Mouse (Mus musculus): Measurements from ENCODE around the gene Dixdc1. TPM values are rescaled to one million over a fixed set of nuclear protein-coding genes. Genes with fewer than 3 reads are reported as not detected.

Dixdc1 gene
- polyA plus RNA-seq, 1 experiment from 2014 or later, result 10.3 TPM

- peak; percentile 46; the same call in 1 of the 2 replicates for ATAC-seq (ENCODE audit: low FRiP score, low TSS enrichment)
- Histone ChIP-seq H3K9ac (ENCODE audit: low read depth, low read length) (no peak overlapping the region), H3K9me3 (ENCODE audit: control insufficient read depth, low read length) (no peaks in the 10 kb centered on the region), H3K36me3 (ENCODE audit: control insufficient read depth, insufficient read depth, low read length) (no peaks in the 10 kb centered on the region), H3K4me3 (ENCODE audit: low read length) (no peak overlapping the region), H3K4me1 (ENCODE audit: control insufficient read depth, insufficient read depth, low read length) (no peaks in the 10 kb centered on the region), H3K27ac (ENCODE audit: low read depth, low read length) (no peak overlapping the region), H3K4me2 (replicated peaks; ENCODE audit: low read depth, low read length) (no peak overlapping the region), H3K27me3 (ENCODE audit: control insufficient read depth, insufficient read depth, low read length) (no peaks in the 10 kb centered on the region)
- WGBS, result 9% methylated on average over 12 of the region's 12 CpGs
These were observed 18.3 kb downstream of the Dixdc1 start for GRCm38 (mm10) chr9:50721061-50721460.

- Histone ChIP-seq H3K4me3 (ENCODE audit: low read length) (no peak overlapping the region), H3K27ac (ENCODE audit: low read depth, low read length) (no peak overlapping the region), H3K9ac (ENCODE audit: low read depth, low read length) (no peak overlapping the region), H3K4me2 (replicated peaks; ENCODE audit: low read depth, low read length) (no peak overlapping the region), H3K36me3 (ENCODE audit: control insufficient read depth, insufficient read depth, low read length) (no peaks in the 10 kb centered on the region), H3K9me3 (ENCODE audit: control insufficient read depth, low read length) (no peaks in the 10 kb centered on the region), H3K27me3 (ENCODE audit: control insufficient read depth, insufficient read depth, low read length) (no peaks in the 10 kb centered on the region), H3K4me1 (ENCODE audit: control insufficient read depth, insufficient read depth, low read length) (no peaks in the 10 kb centered on the region)
- WGBS, result 65% methylated on average over 4 of the region's 4 CpGs
- no peak for ATAC-seq (ENCODE audit: low FRiP score, low TSS enrichment)
These were observed 20.4 kb downstream of the Dixdc1 start for GRCm38 (mm10) chr9:50718878-50719277.

GRCm38 (mm10) chr9:50714188-50714587, 25.1 kb downstream of the Dixdc1 start:
- H3K4me3 ChIP-seq (ENCODE audit: low read length), result no peak overlapping the region
- H3K4me1 ChIP-seq (ENCODE audit: control insufficient read depth, insufficient read depth, low read length), result no peaks in the 10 kb centered on the region
- H3K9ac ChIP-seq (ENCODE audit: low read depth, low read length), result no peak overlapping the region
- 21% methylated on average over 4 of the region's 4 CpGs for WGBS
- no peaks in the 10 kb centered on the region for H3K36me3 ChIP-seq (ENCODE audit: control insufficient read depth, insufficient read depth, low read length)
- H3K27ac ChIP-seq (ENCODE audit: low read depth, low read length), result no peak overlapping the region
- H3K27me3 ChIP-seq (ENCODE audit: control insufficient read depth, insufficient read depth, low read length), result no peaks in the 10 kb centered on the region
- no peak overlapping the region for H3K4me2 ChIP-seq (replicated peaks; ENCODE audit: low read depth, low read length)
- H3K9me3 ChIP-seq (ENCODE audit: control insufficient read depth, low read length), result no peaks in the 10 kb centered on the region
- ATAC-seq (ENCODE audit: low FRiP score, low TSS enrichment), result no peak

GRCm38 (mm10) chr9:50711337-50711736, 28.0 kb downstream of the Dixdc1 start:
- H3K36me3 ChIP-seq (ENCODE audit: control insufficient read depth, insufficient read depth, low read length), result no peaks in the 10 kb centered on the region
- H3K27ac ChIP-seq (ENCODE audit: low read depth, low read length), result no peak overlapping the region

GRCm38 (mm10) chr9:50709108-50709507, 30.2 kb downstream of the Dixdc1 start:
- WGBS, result 43% methylated on average over 2 of the region's 2 CpGs
- Histone ChIP-seq H3K27me3 (ENCODE audit: control insufficient read depth, insufficient read depth, low read length) (no peaks in the 10 kb centered on the region), H3K4me1 (ENCODE audit: control insufficient read depth, insufficient read depth, low read length) (no peaks in the 10 kb centered on the region), H3K9me3 (ENCODE audit: control insufficient read depth, low read length) (no peaks in the 10 kb centered on the region), H3K27ac (ENCODE audit: low read depth, low read length) (no peak overlapping the region), H3K36me3 (ENCODE audit: control insufficient read depth, insufficient read depth, low read length) (no peaks in the 10 kb centered on the region), H3K4me3 (ENCODE audit: low read length) (no peak overlapping the region), H3K4me2 (replicated peaks; ENCODE audit: low read depth, low read length) (no peak overlapping the region), H3K9ac (ENCODE audit: low read depth, low read length) (no peak overlapping the region)
- ATAC-seq (ENCODE audit: low FRiP score, low TSS enrichment), result no peak

More at GRCm38 (mm10) chr9:50711337-50711736, 28.0 kb downstream of the Dixdc1 start:
- no peak overlapping the region for H3K4me2 ChIP-seq (replicated peaks; ENCODE audit: low read depth, low read length)
- ATAC-seq (ENCODE audit: low FRiP score, low TSS enrichment), result no peak
- no peaks in the 10 kb centered on the region for H3K9me3 ChIP-seq (ENCODE audit: control insufficient read depth, low read length)
- H3K4me1 ChIP-seq (ENCODE audit: control insufficient read depth, insufficient read depth, low read length), result no peaks in the 10 kb centered on the region
- no peak overlapping the region for H3K4me3 ChIP-seq (ENCODE audit: low read length)
- H3K9ac ChIP-seq (ENCODE audit: low read depth, low read length), result no peak overlapping the region
- 86% methylated on average over 4 of the region's 4 CpGs for WGBS
- H3K27me3 ChIP-seq (ENCODE audit: control insufficient read depth, insufficient read depth, low read length), result no peaks in the 10 kb centered on the region

- Histone ChIP-seq H3K36me3 (ENCODE audit: control insufficient read depth, insufficient read depth, low read length) (no peaks in the 10 kb centered on the region), H3K9ac (ENCODE audit: low read depth, low read length) (no peak overlapping the region), H3K4me2 (replicated peaks; ENCODE audit: low read depth, low read length) (no peak overlapping the region), H3K4me3 (ENCODE audit: low read length) (no peak overlapping the region), H3K27ac (ENCODE audit: low read depth, low read length) (no peak overlapping the region), H3K4me1 (ENCODE audit: control insufficient read depth, insufficient read depth, low read length) (no peaks in the 10 kb centered on the region), H3K9me3 (ENCODE audit: control insufficient read depth, low read length) (no peaks in the 10 kb centered on the region), H3K27me3 (ENCODE audit: control insufficient read depth, insufficient read depth, low read length) (no peaks in the 10 kb centered on the region)
- WGBS, result 65% methylated on average over 6 of the region's 6 CpGs
- no peak for ATAC-seq (ENCODE audit: low FRiP score, low TSS enrichment)
These were observed 34.4 kb downstream of the Dixdc1 start for GRCm38 (mm10) chr9:50704907-50705306.

GRCm38 (mm10) chr9:50700921-50701691, 38.2 kb downstream of the Dixdc1 start:
- WGBS, result 54% methylated on average over 11 of the region's 11 CpGs
- ATAC-seq (ENCODE audit: low FRiP score, low TSS enrichment), result no peak
- Histone ChIP-seq H3K36me3 (ENCODE audit: control insufficient read depth, insufficient read depth, low read length) (no peaks in the 10 kb centered on the region), H3K4me2 (replicated peaks; ENCODE audit: low read depth, low read length) (no peak overlapping the region), H3K4me1 (ENCODE audit: control insufficient read depth, insufficient read depth, low read length) (peaks cover 12% of the 10 kb centered on the region; the same call in 1 of the 2 replicates), H3K9ac (ENCODE audit: low read depth, low read length) (no peak overlapping the region), H3K27me3 (ENCODE audit: control insufficient read depth, insufficient read depth, low read length) (no peaks in the 10 kb centered on the region; the same call in 1 of the 2 replicates), H3K27ac (ENCODE audit: low read depth, low read length) (no peak overlapping the region), H3K4me3 (ENCODE audit: low read length) (no peak overlapping the region), H3K9me3 (ENCODE audit: control insufficient read depth, low read length) (no peaks in the 10 kb centered on the region)

GRCm38 (mm10) chr9:50698418-50699409, 40.6 kb downstream of the Dixdc1 start:
- H3K9ac ChIP-seq (ENCODE audit: low read depth, low read length), result peak overlapping the region; percentile 53
- H3K27ac ChIP-seq (ENCODE audit: low read depth, low read length), result no peak overlapping the region
- H3K36me3 ChIP-seq (ENCODE audit: control insufficient read depth, insufficient read depth, low read length), result no peaks in the 10 kb centered on the region
- peak overlapping the region; percentile 49 for H3K4me3 ChIP-seq (ENCODE audit: low read length)
- peak; percentile 57 for ATAC-seq (ENCODE audit: low FRiP score, low TSS enrichment)
- H3K27me3 ChIP-seq (ENCODE audit: control insufficient read depth, insufficient read depth, low read length), result no peaks in the 10 kb centered on the region; the same call in 1 of the 2 replicates
- WGBS, result 1% methylated on average over 70 of the region's 70 CpGs
- H3K4me2 ChIP-seq (replicated peaks; ENCODE audit: low read depth, low read length), result peak overlapping the region; percentile 93
- peaks cover 12% of the 10 kb centered on the region; the same call in 1 of the 2 replicates for H3K4me1 ChIP-seq (ENCODE audit: control insufficient read depth, insufficient read depth, low read length)
- no peaks in the 10 kb centered on the region for H3K9me3 ChIP-seq (ENCODE audit: control insufficient read depth, low read length)
